Mouse (Mus musculus) right cerebral cortex, postnatal 14 days (tissue): Measurements from ENCODE around the gene Eps8.

Source experiments
- DNase-seq: peaks from one replicate; pipeline ENCODE4 v3.0.0; 2022

The Eps8 gene

GRCm38 (mm10) chr6:137661583-137662365 is 7.1 kb upstream of the Eps8 start:
- peak; percentile 53 for DNase-seq

- peak; percentile 41 for DNase-seq
These were observed 3.9 kb upstream of the Eps8 start for GRCm38 (mm10) chr6:137658426-137659088.

- DNase-seq, result no peak
These were observed 2.5 kb upstream of the Eps8 start for GRCm38 (mm10) chr6:137657203-137657602.

- DNase-seq, result no peak
These were observed 5.1 kb downstream of the Eps8 start for GRCm38 (mm10) chr6:137649528-137649927.

GRCm38 (mm10) chr6:137649068-137649480 is 5.6 kb downstream of the Eps8 start:
- DNase-seq, result peak; percentile 77

- DNase-seq, result peak; percentile 11
These were observed 6.3 kb downstream of the Eps8 start for GRCm38 (mm10) chr6:137648110-137649067.

GRCm38 (mm10) chr6:137647646-137648045 is 7.0 kb downstream of the Eps8 start:
- no peak for DNase-seq

- no peak for DNase-seq
These were observed 8.0 kb downstream of the Eps8 start for GRCm38 (mm10) chr6:137646726-137647125.

- no peak for DNase-seq
These were observed 9.8 kb downstream of the Eps8 start for GRCm38 (mm10) chr6:137644893-137645292.

GRCm38 (mm10) chr6:137643814-137644213 is 10.9 kb downstream of the Eps8 start:
- no peak for DNase-seq

GRCm38 (mm10) chr6:137641642-137642041 is 13.0 kb downstream of the Eps8 start:
- DNase-seq, result no peak

- no peak for DNase-seq
These were observed 15.7 kb downstream of the Eps8 start for GRCm38 (mm10) chr6:137638834-137639567.

GRCm38 (mm10) chr6:137637443-137637842 is 17.2 kb downstream of the Eps8 start:
- DNase-seq, result no peak

GRCm38 (mm10) chr6:137636131-137636530 is 18.5 kb downstream of the Eps8 start:
- DNase-seq, result no peak

- DNase-seq, result no peak
These were observed 21.1 kb downstream of the Eps8 start for GRCm38 (mm10) chr6:137633626-137634025.

- no peak for DNase-seq
These were observed 21.6 kb downstream of the Eps8 start for GRCm38 (mm10) chr6:137633121-137633520.

GRCm38 (mm10) chr6:137630387-137630786 is 24.3 kb downstream of the Eps8 start:
- no peak for DNase-seq

GRCm38 (mm10) chr6:137629603-137630231 is 25.0 kb downstream of the Eps8 start:
- no peak for DNase-seq

GRCm38 (mm10) chr6:137628715-137629114 is 26.0 kb downstream of the Eps8 start:
- no peak for DNase-seq

- no peak for DNase-seq
These were observed 33.7 kb downstream of the Eps8 start for GRCm38 (mm10) chr6:137621021-137621420.

- DNase-seq, result no peak
These were observed 40.8 kb downstream of the Eps8 start for GRCm38 (mm10) chr6:137613903-137614302.

GRCm38 (mm10) chr6:137612071-137612547 is 42.6 kb downstream of the Eps8 start:
- DNase-seq, result no peak
